Mouse (Mus musculus) lung, postnatal 14 days (tissue): ENCODE data around the gene Frmpd1.

ENCODE experiments used
- DNase-seq: peaks from one replicate; pipeline ENCODE4 v3.0.0; 2021

Frmpd1 gene

GRCm38 (mm10) chr4:45242163-45242562 is 57.5 kb downstream of the Frmpd1 start:
- no peak for DNase-seq

- DNase-seq, result no peak
These were observed 58.7 kb downstream of the Frmpd1 start for GRCm38 (mm10) chr4:45243211-45243902.

- DNase-seq, result no peak
These were observed 66.6 kb downstream of the Frmpd1 start for GRCm38 (mm10) chr4:45251265-45251664.

- DNase-seq, result no peak
These were observed 68.2 kb downstream of the Frmpd1 start for GRCm38 (mm10) chr4:45252861-45253262.

DNA sequence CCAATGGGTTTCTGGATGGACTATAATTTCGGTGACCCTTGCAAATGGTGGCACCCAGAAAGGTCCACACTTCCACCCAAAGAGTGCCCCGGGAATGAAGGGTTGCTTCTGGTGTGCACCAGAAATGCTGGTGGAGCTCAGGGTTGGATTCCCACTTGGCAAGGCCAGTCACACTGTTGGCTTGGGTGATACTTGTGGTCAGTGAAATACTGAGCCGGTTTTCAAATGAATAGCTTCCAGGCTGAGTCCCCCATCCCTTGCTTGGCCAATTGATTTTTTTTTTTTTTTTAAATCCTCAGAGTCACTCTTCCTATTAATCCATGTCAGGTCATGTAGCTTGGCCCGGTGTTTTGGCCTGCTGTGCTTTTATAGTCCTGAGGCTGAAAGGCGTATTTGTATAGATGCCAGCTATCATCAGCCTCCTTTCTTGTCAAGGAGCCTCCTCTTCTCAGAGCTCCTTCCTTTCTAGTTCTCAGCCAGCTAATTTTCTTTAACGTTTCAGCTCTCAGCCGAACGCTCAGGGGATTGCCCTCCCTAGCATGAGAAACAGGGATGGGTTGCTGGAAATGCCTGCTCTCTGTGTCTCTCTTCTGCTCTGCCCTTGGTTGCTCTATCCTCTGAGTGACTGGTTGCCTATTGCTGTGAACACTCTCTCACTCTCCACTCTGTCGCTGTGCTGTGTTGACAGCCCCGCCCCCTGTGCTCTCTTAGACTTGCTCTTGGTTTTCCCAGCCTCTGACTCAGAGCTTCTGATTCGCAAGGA is 69.3 kb downstream of the Frmpd1 start:
- no peak for DNase-seq

DNA sequence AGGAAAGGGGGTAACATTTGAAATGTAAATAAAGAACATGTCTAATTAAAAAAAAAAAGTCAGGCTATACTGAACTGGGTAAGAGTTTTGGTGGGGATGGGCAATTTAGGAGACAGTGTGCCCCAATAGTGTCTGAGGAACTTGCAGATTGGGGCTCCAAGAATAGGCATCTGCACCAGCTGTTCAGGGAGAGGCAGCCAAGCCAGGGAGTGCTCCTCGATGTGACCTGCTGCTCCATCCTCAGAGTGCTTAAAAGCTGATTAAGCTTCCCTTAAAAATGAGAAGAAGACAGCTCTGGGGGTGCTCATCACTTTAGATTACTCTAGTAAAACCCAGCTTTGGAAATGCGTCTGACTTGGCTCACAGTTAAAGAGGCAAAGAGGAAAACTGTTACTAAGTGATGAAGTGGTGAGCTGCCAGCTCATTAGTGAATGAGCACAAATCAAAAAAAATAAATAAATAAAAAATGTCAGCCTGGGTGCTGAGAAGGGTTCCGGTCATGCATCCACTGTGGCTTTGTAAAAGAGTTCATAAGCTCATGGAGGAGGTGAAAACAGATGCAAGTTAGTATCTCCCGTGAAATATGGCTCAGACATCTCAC is 74.7 kb downstream of the Frmpd1 start:
- DNase-seq, result no peak

DNA sequence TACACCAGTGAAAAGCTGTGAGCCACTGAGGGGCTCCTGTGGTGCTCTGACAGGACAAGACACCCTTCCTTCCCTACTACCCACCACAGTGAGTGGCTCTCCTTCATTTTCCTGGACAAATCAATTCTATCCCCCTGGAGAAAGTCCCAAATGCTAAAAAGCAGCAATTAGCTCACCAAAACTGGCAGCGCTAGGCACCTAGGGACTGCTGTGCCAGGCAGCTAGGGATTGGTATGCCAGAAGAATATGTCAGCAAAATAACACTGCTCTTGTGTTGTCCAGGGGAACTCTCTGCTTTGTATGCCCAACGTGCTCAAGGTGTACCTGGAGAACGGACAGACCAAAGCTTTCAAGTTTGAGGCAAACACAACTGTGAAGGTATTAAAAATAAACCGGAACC is 76.9 kb downstream of the Frmpd1 start:
- DNase-seq, result no peak

DNA sequence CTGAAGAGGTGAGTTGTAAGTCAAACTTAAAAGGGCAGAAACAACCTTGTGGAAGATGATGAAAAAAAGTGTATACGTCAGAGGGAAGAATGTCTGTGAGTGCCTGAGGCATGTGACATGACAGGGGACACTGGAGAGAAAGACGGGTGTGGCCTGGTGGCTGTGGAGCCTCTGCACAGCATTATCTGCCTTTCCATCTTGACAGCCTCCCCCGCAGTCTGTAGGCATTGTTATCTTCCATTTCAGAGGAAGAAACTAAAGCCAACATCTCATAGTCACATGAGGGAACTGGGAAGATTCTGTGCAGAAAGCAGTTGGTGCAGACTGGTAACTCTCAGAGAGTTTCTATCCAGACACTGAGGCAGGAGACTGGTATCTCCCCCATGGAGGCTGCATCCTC is 83.2 kb downstream of the Frmpd1 start:
- no peak for DNase-seq

DNA sequence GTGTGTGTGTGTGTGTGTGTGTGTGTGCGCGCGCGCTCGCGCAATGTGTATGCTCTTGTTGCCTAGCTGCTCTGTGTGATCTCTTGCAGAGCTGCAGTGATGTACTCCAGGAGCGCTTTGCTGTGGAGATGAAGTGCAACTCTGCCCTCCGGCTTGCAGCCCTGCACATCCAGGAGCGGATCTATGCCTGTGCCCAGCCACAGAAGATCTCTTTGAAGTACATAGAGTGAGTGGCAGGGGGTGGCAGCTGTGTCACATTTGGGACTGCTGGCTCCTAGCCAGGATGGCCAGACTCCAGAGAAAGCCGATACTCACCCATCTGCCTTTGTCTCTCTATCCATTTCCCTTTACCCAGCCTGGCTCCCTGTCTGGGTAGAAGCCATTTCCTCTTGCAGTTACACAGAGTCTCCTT is 86.4 kb downstream of the Frmpd1 start:
- no peak for DNase-seq

- no peak for DNase-seq
These were observed 91.1 kb downstream of the Frmpd1 start for GRCm38 (mm10) chr4:45275770-45276169.

GRCm38 (mm10) chr4:45279292-45279691 is 94.6 kb downstream of the Frmpd1 start:
- DNase-seq, result no peak

DNA sequence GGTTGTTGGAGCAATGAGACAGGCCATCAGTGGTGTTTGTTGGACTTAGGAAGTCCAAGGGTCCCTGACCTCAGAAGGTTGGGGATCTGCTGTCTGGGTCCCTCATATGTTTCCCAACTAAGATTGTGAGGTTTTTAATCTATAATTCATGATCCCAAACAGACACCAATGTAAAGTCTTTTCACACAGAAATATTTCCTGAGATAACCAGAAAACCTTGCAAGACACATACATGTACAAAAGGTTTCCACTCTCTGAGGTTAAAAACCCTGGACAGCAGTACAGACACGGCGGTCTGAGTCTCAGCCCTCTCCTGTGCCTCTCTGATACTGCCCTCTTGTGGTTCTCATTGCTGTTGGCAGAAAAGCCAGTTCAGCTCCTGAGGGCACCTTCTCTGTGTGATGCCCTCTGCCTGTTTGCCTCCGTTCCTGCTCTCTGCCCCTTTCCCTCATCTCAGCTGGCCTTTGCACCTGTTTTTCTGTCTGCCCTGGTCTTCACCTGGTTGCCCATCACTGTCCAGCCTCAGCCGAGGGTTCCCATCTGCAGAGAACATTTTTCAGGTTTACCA is 95.4 kb downstream of the Frmpd1 start:
- peak; percentile 74 for DNase-seq

DNA sequence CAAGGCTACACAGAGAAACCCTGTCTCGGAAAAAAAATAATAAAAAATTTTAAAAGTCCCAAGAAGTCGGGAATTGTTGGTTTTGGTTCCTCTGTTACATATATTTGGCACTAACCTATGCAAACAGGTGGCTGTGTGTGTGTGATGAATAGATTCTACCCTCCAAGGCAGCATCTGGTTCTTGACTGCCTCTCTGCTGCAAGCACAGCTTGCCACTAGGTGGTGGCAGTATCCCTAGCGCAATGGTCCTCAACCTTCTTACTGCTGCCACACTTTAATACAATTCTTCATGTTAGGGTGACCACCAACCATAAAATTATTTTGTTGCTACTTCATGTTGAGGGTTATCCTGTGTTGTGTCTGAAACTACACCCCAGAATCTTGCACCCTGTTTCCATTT is 101.6 kb downstream of the Frmpd1 start:
- DNase-seq, result no peak

- no peak for DNase-seq
These were observed 103.2 kb downstream of the Frmpd1 start for GRCm38 (mm10) chr4:45287906-45288305.

- peak; percentile 73 for DNase-seq
These were observed 112.2 kb downstream of the Frmpd1 start, which contains the start of gene Trmt10b for GRCm38 (mm10) chr4:45296662-45297564. Gene Trmt10b, plus strand, starts transcription at chr4:45297127.

DNA sequence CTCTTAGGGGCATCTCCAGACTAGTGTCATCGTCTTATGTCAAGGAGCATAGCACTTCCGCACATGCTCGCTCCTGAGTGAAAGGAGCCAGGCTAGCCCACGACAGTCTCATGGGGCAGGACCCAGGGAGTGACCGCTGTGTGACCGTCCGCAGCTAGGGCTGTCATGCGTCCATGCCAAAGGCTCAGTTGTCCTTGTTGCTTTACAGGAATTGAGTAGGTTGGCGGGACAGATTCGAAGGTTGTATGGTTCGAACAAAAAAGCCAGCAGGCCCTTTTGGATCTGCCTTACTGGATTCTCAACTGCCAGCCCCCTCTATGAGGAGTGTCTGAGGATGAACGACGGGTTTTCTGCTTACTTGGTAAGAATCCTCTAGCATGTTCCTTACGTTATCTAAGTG is 120.9 kb downstream of the Frmpd1 start:
- no peak for DNase-seq

DNA sequence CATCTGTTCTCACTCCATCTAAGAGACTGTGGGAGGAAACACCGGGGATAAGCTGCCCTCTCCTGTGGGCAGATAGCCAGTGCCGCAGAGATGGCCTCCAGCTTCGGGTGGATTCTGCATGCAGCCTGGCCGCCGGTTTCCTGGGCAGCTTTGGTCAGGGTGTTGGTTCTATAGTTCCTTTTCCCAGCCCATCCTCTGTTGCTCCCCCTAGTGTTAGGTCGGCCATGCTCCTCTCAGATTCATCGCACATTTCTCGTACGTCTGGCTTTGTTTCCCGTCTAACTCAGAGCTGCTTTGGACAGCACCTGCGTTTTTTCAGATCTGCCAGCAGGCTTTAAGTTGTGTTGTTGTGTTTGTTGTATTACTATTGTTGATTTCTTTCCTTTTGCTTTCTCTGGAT is 123.4 kb downstream of the Frmpd1 start:
- peak; percentile 29 for DNase-seq

DNA sequence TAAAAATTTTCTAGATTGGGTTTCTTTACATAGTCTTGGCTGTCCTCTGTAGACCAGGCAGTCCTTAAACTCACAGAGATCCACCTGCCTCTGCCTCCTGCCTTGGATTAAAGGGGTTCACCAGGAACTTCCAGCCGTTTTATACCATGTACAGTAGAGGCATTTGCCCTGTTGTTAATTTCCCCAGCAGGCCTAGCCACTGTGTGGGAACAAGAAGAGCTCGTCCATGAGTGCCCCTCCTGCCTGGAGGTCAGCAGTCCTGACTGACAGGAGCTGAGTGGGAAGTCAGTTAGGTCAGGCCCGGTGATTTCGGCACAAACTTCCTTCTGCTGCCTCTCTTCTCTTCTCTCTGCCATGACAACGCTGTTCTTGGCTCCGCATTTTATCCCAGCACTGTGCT is 123.9 kb downstream of the Frmpd1 start:
- DNase-seq, result no peak

- no peak for DNase-seq
These were observed 126.4 kb downstream of the Frmpd1 start for GRCm38 (mm10) chr4:45311056-45311455.

DNA sequence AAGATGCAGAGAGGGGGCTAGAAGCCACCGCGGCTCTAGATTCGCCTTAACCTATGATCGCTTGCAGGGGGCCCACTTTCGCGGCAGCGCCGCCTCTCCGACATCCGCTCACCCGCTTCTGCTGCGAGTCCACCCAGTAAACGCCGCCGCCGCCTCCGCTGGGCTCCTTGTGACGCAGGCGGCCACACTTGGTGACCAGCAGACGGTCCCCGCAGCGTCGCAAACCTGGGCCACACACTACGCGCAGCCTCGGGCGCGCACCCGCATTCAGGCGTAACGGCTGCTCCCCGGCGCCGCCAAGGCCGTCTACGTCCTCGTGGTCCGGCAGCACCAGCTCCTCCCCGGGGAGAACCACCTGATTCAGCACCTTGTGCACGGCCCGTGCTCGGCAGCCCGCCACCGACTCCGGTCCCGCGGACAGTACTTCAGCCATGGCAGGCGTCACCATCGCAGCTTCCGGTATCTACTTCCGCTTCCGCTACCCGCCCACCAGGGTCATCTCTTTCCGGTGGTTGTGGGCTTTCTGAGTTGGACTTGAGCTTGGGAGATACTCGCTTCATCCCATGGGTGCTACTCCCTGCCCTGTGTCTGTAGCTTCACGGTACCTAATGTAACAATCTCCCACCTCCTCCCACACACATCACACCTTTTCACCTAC is 135.6 kb downstream of the Frmpd1 start:
- peak; percentile 85 for DNase-seq

- no peak for DNase-seq
These were observed 146.5 kb downstream of the Frmpd1 start for GRCm38 (mm10) chr4:45331139-45331538.

DNA sequence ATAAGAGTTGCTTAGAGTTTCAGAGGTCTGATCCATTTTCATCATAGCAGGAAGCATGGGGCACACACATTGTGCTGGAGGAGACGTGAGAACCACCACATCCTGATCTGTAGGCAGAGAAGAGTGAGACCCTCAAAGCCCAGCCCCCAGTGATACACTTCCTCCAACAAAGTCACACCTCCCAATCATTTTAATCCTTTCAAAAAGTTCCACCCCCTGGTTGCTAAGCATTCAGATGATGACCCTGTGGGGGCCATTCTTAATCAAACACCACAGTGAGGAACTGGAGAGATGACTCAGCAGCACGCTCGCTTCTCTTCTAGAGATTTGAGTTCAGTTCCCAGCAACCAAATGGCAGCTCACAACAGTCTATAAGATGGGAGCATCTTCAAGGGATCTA is 147.8 kb downstream of the Frmpd1 start:
- DNase-seq, result no peak
